Mouse (Mus musculus) right cerebral cortex, adult 2 months (tissue): ENCODE data around the gene Grpel1.

Experiments
- DNase-seq, 2 experiments: peaks; one replicate each; pipeline ENCODE4 v3.0.0; 2021 to 2022; ENCODE audit warnings: low spot score in 2 of 2

The Grpel1 gene

DNA sequence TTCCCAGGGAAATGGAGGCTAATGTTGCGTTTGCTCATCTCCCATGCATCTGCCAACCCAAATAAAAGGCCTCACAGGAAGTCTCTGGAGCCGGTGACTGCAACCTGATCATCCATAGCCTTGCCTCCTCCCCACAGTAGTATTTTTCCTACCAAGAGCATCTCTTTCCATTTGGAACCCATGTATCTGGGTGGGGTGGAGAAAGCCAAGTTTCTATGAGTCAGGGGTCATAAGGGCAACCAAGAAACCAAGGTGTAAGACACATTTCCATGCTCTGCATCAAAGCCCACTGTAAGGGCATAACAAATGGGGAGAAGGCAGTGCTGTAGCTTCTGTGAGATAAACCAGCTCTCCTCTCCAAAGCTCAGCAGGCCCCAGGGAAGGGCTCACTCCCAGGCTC, 3.6 kb upstream of the Grpel1 start:
- DNase-seq: no peak

DNA sequence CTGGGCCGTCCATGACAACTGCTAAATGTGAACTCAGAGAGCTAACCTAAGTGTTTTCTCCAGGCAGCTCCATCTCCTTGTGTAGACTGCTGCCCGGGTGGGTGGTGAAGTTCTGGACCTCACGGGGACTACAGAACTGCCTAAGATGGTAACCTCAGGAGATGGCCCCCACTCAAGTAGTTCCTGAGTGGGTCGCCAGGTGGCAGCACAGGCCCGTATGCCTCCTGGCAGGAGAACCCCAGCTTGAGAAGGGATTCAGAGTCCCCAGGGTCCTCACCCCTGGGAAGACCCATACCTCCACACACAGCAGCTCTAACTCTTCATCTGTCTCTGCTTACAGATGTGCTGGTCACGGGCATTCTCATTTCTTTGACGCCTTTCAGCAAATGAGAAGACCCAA, 2.0 kb upstream of the Grpel1 start:
- peak; percentile 80 to 81 for DNase-seq

DNA sequence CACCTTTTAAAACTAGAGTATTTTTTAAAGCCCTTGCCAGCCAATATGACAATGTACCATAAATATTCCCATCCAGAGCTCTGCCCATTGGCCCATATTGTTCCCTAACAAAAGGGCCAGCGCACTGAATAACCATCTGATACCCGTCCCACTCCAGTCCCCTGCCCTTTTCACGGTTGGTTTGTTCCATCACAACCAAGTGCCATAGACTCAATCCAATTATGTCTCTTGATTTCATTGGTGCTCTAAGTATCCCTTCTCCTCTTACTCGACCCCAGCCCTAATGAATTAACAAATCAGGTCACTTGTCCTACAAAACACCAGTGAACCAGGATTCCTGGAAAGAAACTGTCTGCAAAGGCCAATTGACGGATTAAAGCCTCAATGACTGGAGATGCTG, 1.4 kb upstream of the Grpel1 start:
- DNase-seq: no peak

DNA sequence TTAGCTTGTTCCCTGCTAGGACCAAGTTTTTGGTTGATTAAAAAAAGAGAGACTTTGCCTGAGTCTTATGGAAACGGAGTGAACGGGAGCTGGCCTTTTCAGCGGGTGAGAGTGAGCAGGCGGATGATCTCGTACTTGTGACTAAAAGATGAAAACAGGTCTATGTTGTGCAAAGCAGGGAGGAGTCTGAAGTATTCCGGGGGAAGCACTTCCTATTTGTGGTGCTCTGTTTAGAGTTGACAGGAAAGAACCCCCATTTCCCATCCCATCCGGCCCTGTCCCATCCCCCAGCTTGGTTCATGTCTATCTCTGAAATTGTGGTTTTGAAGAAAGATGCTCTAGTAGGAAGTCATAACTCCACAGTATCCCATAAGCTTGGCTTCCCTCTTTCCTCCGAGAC, 1.1 kb downstream of the Grpel1 start:
- DNase-seq: no peak

DNA sequence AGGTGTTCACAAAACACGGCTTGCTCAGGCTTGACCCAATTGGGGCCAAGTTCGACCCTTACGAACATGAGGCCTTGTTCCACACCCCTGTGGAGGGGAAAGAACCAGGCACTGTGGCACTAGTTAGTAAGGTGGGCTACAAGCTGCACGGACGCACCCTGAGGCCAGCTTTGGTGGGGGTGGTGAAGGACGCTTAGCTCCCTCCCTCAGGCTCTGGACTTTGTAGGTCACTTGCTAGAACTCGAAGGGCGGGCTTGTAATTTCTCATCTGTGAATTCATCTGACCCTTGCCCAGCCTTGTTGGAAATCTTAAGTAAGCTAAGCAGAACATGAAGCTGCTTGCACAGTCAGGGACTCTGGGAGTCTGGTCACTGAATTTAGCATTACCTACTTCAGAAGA, 6.4 kb downstream of the Grpel1 start:
- no peak for DNase-seq

DNA sequence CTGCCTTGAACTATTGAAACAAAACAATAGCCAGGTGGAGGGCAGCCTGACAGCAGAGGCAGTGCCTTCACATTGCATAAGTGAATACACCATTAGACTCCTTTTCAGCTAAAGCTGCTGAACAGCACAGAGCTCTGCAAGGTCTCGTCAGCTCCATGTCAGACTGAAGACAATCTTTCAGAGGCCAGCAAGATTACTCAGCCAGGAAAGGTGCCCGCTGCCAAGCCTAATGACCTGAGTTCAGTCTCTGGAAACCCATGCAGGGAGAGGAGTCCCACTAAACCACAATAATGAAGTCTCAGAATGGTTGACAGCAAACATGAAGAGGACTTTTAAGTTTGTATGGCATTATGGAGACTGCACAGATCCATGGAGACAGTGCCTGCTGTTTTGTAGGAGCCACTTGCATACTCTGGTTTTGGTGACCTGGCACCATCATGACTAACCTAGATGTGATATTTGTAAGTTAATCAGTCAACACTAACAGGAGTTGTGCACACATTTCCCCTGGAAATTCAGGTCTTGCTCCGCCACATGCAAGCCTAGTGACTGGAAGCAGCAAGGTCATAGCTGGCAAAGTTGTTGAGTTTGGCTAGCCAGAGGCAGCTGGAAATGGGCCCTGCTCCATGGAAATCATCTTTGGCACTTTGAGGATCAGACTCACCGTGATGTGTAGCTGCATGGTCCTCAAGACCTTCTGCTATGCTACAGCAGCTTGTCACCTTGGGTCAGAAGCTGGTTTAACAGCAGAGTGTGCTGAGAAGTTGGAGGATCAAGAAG, 8.3 kb downstream of the Grpel1 start:
- no peak for DNase-seq

DNA sequence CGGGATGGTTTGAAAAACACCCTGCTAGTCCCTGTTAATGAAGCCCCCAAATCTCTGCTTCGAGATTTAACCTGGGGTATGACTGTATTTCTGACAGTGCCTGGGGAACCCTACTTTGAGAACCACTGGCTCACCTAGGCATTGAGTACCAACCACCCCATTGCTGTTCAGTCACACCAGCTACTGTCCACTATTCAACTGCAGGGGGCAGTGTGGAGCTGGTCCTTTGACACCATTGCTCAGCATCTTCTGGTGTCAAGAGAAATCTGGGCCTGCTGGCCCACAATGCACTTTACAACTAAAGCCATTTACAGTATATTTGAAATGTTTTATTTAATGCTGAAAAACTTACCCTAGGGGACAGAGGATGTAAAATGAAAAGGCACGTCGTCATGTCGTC, 9.5 kb downstream of the Grpel1 start:
- peak; percentile 71 to 77 for DNase-seq

DNA sequence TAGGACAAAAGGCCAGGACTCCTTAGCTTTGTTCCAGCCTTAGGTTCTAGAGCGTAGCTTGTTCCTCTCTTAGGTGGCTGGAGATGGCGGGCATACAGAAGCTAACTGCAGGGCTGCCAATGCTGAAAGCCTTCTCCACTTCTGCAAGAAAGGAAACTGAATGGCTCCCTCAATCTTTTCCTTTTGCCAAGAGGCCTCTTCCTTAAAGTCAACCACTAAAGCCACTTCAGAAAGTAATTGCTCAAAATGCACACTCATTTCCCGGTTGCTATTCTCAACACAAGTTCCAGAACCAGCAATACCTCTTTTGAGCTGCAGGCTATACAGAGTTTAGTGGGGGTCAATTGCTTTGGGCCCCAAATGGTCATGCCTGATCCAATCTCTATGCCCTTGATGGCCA, 12.7 kb downstream of the Grpel1 start:
- DNase-seq: no peak

DNA sequence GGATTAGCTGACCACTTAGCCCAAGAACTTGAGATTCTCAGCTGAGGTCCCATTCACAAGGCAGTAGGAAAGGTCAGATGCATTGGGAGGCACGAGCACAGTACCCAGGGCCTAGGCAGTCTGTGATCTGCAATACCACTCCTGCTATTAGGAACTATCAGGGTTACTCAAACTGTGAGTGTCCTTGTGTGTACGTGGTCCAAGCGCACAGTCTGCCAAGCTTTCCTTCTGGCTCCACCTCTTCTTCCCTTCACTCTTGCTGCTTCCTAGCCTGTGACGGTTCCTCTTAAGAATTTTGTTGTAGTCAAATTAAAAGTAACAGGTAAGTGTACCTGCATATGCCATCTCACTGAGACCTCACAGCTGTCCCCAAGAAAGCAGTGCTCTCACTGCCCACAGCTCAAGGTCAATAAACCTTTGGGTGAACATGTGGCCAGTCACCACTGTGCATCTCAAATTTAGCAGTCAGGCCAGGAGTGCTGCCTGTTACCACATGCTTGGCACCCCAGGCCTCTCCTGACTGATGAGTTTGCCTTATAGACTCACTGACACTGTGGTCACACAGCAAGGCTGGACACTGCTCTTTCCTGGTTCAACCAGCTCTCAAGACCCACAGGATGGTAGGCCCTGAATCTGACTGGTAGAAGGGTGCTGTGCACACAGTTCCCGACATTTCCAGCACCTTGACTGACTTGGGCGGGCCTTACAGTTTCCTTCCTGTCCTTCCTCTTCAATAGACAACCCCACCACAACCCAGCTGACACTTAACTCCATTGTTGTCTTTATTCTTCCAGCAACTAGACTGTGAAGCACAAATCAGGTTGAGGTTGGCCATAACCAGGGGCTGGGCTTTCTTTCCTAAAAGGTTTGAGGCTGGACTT, 14.0 kb downstream of the Grpel1 start:
- DNase-seq: no peak

DNA sequence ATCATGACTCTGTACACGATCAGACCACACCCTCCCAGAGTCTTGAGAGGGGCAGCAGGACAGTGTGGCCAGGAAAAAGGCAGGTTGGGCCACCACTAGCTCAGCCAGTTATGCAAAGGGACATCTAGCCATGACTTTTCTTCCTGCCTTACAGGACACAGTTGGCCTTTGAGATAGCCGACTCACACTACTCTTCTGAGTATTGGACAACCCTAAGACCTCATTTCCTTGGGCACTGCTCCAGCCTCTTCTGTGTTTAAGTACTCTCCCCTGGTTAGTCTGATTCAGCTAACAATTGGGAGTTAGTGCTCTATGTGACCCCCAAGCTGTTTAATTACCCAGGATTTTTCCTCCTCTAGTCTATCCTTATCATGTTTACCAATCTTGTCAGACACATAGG, 14.9 kb downstream of the Grpel1 start:
- DNase-seq: no peak

DNA sequence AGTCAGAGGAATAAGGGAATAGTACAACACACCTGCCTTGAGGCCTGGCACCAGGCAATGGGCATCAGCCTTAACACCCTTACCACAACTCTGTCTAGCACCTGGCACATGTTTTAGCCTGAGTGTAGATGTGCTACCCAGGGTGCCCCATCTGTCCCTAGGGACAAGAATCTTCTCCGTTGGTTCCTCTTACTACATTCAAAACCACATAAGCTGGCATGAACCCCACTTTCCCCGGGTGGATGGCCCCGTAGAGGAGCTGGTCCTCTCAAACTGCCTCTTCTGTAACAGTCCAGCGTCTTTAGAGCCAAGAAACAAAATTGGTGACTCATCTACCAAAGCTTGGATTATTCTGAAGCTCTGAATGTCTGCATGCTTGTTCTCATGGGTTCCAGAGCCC, 15.6 kb downstream of the Grpel1 start:
- DNase-seq: no peak

DNA sequence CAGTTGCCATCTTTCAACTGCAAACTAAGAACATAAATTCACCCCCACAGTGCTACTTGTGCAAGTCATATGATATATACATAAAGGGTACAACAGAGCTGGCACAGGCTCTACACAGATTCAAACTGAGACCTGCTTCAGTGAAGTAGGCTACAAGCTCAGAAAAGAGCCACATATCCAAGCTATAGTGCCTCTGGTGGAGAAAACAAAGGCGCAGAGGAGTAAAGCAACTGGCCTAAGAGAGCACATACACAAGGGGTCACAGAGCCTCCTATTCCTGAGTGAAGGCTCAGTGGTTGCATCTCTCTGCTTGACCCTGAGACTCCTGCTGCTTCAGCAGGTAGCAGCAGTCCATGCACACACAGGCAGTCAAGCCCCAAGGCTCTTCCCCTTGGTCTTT, 16.3 kb downstream of the Grpel1 start:
- DNase-seq: no peak

DNA sequence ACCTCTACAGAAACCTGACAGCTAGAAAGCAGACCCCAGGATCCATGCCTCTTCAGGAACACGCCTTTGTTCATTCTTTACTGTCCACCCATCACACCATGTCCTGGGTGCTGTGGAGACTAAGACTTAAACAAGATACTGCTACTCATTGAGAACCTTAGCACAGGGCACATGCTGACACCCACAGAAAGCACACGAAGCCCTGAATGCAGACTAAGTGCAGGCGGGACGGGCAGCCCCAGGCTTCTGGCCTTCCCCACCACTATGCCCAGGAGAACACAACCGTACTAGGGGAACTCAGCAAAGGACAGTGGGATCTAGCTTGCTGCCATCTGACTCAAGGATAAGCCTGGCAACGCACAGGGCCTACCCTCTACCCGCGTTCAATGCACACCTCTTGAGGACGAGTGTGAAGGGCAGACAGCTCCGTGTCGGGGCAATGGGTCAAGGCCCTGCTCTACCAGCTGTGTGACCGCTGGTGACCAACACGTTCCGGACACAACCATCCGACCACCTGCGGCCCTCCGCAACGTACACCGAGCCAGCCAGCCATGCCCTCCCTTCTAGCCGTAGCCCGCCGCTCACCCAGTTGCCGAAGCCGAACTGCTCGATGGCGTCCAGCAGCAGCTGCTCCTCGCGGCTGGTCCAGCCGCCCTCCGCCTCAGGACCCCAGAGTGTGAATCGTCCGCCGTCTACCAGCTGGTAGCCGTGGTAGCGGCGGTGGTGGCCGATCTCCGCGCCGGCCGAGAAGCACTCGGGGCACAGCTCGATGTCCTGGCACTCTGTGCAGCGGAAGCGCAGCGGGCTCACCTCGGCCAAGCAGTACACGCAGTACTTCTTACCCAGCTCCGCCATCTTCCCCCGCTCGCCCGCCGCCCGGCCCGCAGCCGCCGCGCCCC, 18.7 kb downstream of the Grpel1 start:
- DNase-seq: peak in 1 of 2 experiments; percentile 39

DNA sequence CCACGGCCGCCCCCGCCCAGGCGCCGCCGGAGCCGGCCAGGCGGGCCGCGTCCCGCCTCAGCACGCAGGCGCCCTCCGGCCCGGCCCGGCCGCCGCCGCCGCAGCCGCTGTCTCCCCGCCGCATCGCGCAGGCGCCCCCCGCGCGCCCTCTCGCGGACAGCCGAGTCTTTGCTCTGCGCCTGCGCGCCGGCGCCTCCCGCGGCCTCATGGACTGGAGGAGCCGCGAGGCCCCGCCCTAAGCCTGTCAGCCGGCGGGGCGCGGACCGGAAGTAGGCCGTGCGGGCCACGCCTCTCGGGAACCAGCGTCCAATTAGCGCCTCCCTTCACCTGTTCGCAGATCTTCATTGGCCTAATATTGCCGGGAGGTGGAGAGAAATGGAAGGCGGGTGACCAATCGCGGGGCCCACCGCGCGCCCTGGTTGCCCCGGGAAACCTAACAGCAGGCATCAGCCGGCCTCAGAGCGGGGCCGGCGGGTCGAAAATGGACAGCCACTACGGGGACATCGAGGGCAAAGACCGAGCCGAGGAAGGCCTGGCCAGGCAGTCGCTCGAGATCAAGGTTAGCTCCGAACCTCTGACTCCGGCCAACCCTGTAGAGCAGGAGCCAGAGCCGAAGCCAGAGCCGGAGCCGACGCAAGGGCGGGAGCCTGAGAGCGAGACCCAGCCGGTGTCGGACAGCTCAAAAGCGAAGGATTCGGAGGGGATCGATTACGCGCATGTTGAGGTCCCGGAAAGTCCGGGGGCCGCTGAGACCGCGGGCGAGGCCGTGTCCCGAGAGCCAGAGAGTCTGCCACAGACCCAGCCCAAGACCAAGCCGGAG, 19.6 kb downstream of the Grpel1 start, which contains the start of the genes Tada2b and Ccdc96:
Tada2b (minus strand) TSS at position 115 of the 820 bp plus-strand sequence.
Ccdc96 (plus strand) TSS at position 418 of the 820 bp plus-strand sequence.
- peak; percentile 96 for DNase-seq

DNA sequence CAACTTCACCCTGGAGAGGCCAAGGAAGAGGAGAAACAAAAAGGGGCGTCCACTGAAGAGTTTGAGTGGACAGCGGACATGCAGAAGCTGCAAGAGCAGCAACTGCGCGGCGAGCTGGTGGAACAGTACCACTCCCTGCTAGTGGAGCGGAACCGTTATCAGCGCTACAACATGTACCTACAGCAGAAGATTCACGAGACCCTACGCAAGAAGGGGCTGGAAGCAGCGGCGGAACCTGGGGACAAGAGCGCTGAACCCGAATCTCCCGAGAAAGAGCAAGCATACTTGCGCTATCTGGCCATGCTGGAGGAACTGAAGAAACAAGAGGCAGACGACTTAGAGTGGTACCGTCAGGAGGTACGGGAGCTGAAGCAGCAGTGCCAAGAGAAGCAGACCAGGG, 20.5 kb downstream of the Grpel1 start:
- DNase-seq: no peak

DNA sequence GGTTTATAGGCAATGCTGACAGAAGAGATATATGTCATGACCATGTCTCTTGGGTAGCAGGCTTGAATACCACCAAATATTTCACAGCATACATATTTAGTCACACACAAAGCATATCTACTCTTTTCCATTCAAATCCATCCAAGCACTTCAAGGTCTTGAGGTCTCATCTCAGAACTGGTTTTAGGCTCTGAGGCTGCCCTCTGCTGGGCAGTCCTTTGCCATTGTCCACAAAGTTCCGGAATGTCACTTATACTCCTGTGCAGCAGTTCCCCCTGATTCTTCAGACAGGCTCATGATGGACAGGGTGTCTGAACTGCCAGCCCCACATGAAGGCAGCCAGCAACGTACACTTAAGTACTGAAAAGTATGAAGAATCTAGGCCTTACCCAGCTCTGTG, 24.4 kb downstream of the Grpel1 start:
- peak in 1 of 2 experiments; percentile 35 for DNase-seq

DNA sequence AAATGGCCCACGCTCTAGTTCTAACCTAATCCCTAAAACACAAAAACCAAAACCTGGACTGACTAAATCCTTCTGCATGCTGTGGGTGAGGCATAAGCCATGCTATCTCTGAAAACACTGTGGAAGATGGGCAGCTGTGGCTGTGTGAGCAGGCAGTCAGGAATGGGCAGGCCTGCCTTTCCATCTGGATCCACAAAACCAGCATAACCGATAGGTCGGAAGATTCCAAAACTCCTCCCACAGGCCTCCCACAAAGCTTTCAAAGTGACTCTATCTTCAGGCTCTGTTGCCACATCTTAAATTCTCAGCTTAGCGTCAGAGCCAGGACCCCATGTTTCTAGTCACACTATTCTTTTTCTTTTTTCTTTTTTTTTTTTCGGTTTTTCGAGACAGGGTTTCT, 29.1 kb downstream of the Grpel1 start:
- DNase-seq: peak in 1 of 2 experiments; percentile 37

DNA sequence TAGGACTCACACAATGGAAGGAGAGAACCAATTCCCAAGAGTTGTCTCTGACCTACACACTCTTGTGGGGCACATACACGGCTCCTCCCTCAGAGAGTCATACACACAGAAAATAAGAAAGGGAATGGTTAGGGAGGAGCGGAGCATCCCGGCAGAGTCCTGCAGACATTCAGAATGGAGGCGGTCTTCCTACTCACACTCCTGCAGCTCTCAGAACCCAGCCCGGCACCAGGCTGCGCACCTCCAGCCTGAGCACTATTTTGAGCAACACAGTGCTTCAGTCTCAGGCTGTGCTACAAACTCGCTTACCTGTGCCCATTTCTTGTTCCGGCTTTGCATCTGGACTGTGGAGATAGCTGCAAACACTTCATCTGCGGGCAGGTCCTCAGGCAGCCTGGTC, 29.9 kb downstream of the Grpel1 start:
- no peak for DNase-seq

DNA sequence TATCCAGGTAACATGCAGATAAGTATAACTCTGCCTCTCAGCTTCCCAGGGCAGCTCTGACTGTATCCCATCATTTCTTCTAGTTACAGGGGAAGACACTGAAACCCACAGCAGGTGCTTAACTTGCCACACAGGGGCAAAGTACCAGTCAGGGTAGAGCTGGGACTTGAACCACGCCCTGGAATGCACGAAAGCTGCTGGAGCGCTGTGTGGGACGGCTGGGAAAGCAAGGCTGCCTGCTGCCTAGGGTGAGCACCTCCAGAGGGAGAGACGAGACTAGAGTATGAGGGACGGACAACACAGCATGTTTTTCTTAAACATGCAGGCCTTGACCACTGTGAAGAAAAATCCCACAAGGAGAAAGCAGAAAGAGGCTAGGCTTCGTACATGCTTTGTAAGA, 40.4 kb downstream of the Grpel1 start:
- DNase-seq: no peak

DNA sequence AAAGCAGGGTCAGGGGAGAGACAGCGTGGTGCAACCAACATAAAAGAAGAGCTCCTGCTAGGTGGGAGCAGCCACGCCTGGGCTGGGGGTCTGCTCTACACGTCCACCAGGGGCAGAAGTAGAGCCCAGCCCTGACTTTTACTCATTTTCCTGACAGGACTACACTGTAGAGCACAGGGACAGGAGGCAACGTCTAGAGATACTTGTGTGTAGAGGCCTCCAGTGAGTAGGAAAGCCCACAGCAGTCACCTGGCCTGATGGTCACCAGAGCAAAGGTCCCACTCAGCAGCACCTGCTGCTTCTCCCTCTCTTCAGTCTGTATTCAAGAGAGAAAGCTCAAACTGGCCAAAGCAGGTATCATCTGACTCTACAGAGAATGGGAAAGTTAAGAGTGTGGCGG, 40.8 kb downstream of the Grpel1 start:
- no peak for DNase-seq

DNA sequence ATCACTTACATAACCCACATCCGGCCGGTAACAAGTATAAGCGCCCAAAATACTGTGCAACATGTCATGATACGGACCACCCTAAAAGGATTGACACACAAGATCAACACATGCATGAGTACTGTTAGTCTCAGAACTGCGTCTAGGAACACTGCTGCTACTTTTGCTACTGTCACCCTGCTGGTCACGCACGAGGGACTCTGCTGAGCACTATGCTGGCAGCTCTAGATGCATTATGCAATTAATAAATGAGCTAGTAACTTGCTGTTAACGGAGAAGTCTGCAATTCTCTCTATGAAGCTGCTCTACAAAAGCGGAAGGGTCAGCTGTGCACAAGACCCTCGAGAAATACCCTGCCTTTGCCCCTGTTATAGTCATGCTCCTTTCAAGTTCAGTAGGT, 43.6 kb downstream of the Grpel1 start:
- DNase-seq: no peak
